Mouse (Mus musculus) myocyte (in vitro differentiated cells): ENCODE results near the gene Anks1b. TPM values are rescaled to one million over a fixed set of nuclear protein-coding genes. Genes with fewer than 3 reads are reported as not detected.

Experiments
- H3K27me3 ChIP-seq: one replicate; pipeline ENCODE4 v1.6.1; 2011; ENCODE audit not compliant: control insufficient read depth, insufficient read depth, insufficient read length
- H3K36me3 ChIP-seq: one replicate; pipeline ENCODE4 v1.6.1; 2011; ENCODE audit not compliant: control insufficient read depth, insufficient read depth
- H3K4me2 ChIP-seq: one replicate; pipeline ENCODE4 v1.6.1; 2011; ENCODE audit warnings: low read depth, control low read depth
- H3K4me3 ChIP-seq: one replicate; pipeline ENCODE4 v1.5.1; 2011; ENCODE audit warnings: mild to moderate bottlenecking, control low read depth, moderate library complexity
- H3K79me2 ChIP-seq: one replicate; pipeline ENCODE4 v1.6.1; 2011; ENCODE audit not compliant: control insufficient read depth, insufficient read depth
- H3ac ChIP-seq: one replicate; pipeline ENCODE4 v1.6.1; 2011; ENCODE audit not compliant: control insufficient read depth, insufficient read length
- CEBPB ChIP-seq: IDR thresholded peaks from 2 replicates; pipeline ENCODE4 v1.6.1; 2011; ENCODE audit warnings: mild to moderate bottlenecking, moderate library complexity; ENCODE audit not compliant: poor library complexity, insufficient read depth, severe bottlenecking
- E2F4 ChIP-seq: IDR thresholded peaks from one replicate; pipeline ENCODE4 v1.6.1; 2011; ENCODE audit warnings: mild to moderate bottlenecking, control low read depth, moderate library complexity; ENCODE audit not compliant: insufficient read depth
- MAX ChIP-seq: IDR thresholded peaks from one replicate; pipeline ENCODE4 v1.6.1; 2011; ENCODE audit warnings: low read depth, mild to moderate bottlenecking, control low read depth
- MYOD1 ChIP-seq, 3 experiments: IDR thresholded peaks; one replicate each; pipeline ENCODE4 v1.6.1; 2011; ENCODE audit warnings: control low read depth in 2 of 3, low read depth in 2 of 3, mild to moderate bottlenecking in 2 of 3, moderate library complexity in 1 of 3; ENCODE audit not compliant: insufficient read length in 2 of 3, control insufficient read depth in 1 of 3
- MYOG ChIP-seq, 3 experiments: IDR thresholded peaks; one replicate each; pipeline ENCODE4 v1.6.1; 2011; ENCODE audit warnings: control low read depth in 2 of 3, low read depth in 2 of 3, mild to moderate bottlenecking in 2 of 3; ENCODE audit not compliant: insufficient read length in 2 of 3, control insufficient read depth in 1 of 3, insufficient read depth in 1 of 3
- POLR2A ChIP-seq: IDR thresholded peaks from one replicate; pipeline ENCODE4 v1.6.1; 2011; ENCODE audit warnings: low read depth, mild to moderate bottlenecking, control low read depth, moderate library complexity; ENCODE audit not compliant: insufficient read length
- POLR2AphosphoS2 ChIP-seq: IDR thresholded peaks from one replicate; pipeline ENCODE4 v1.6.1; 2011; ENCODE audit warnings: low read depth, control low read depth; ENCODE audit not compliant: insufficient read length
- REST ChIP-seq: IDR thresholded peaks from one replicate; pipeline ENCODE4 v1.6.1; 2011; ENCODE audit warnings: mild to moderate bottlenecking, control low read depth, moderate library complexity; ENCODE audit not compliant: insufficient read depth, insufficient read length
- SRF ChIP-seq: IDR thresholded peaks from one replicate; pipeline ENCODE4 v1.6.1; 2011; ENCODE audit warnings: low read depth; ENCODE audit not compliant: control insufficient read depth, insufficient read length
- TCF12 ChIP-seq: IDR thresholded peaks from one replicate; pipeline ENCODE4 v1.6.1; 2011; ENCODE audit warnings: mild to moderate bottlenecking, control low read depth; ENCODE audit not compliant: poor library complexity, insufficient read depth, severe bottlenecking
- TCF3 ChIP-seq: IDR thresholded peaks from one replicate; pipeline ENCODE4 v1.6.1; 2011; ENCODE audit warnings: low read depth, control low read depth; ENCODE audit not compliant: insufficient read length
- USF1 ChIP-seq: IDR thresholded peaks from one replicate; pipeline ENCODE4 v1.6.1; 2011; ENCODE audit warnings: low read depth, mild to moderate bottlenecking, control low read depth, moderate library complexity
- polyA plus RNA-seq: library from polyadenylated mRNA; unstranded; fragments of >200 nt; fragmentation: generic; extraction: Trizol; gene quantifications from one replicate; pipeline ENCODE4 v1.2.1, GENCODE M21; 2012; ENCODE audit warnings: missing spikeins

Gene Anks1b
- polyA plus RNA-seq, 1 experiment = 0.13 TPM

- TF ChIP-seq MYOG (IDR thresholded peaks at IDR 0.05; ENCODE audit: control insufficient read depth in 1 of 3, insufficient read depth in 1 of 3, insufficient read length in 2 of 3, low read depth in 2 of 3) (no peak), REST (no peak), TCF3 (no peak), CEBPB (no peak), MYOD1 (IDR thresholded peaks at IDR 0.05; ENCODE audit: control insufficient read depth in 1 of 3, insufficient read length in 2 of 3, low read depth in 2 of 3) (no peak), MAX (no peak), SRF (no peak), POLR2A (no peak), USF1 (no peak), POLR2AphosphoS2 (no peak), E2F4 (no peak), TCF12 (no peak)
- no peak overlapping the region for H3ac ChIP-seq
- H3K79me2 ChIP-seq = no peaks in the 10 kb centered on the region
- no peak overlapping the region for H3K4me3 ChIP-seq
- H3K4me2 ChIP-seq = no peak overlapping the region
- no peaks in the 10 kb centered on the region for H3K27me3 ChIP-seq
- H3K36me3 ChIP-seq = no peaks in the 10 kb centered on the region
These were observed 801.1 kb downstream of the Anks1b start for GRCm38 (mm10) chr10:90674362-90674761.

- Histone ChIP-seq H3K4me3 (no peak overlapping the region), H3K79me2 (no peaks in the 10 kb centered on the region), H3K27me3 (no peaks in the 10 kb centered on the region), H3K4me2 (no peak overlapping the region), H3ac (no peak overlapping the region), H3K36me3 (no peaks in the 10 kb centered on the region)
- TF ChIP-seq TCF12 = no peak
- no peak for TF ChIP-seq POLR2AphosphoS2
- TF ChIP-seq POLR2A = no peak
- TF ChIP-seq MYOD1 (IDR thresholded peaks at IDR 0.05; ENCODE audit: control insufficient read depth in 1 of 3, insufficient read length in 2 of 3, low read depth in 2 of 3) = no peak
- no peak for TF ChIP-seq REST
- TF ChIP-seq SRF = no peak
- TF ChIP-seq USF1 = no peak
- no peak for TF ChIP-seq CEBPB
- TF ChIP-seq MAX = no peak
- TF ChIP-seq E2F4 = no peak
- TF ChIP-seq MYOG (IDR thresholded peaks at IDR 0.05; ENCODE audit: control insufficient read depth in 1 of 3, insufficient read depth in 1 of 3, insufficient read length in 2 of 3, low read depth in 2 of 3) = no peak
These were observed 804.1 kb downstream of the Anks1b start for GRCm38 (mm10) chr10:90677421-90677820.

- no peak overlapping the region for H3K4me3 ChIP-seq
- H3ac ChIP-seq = no peak overlapping the region
- H3K4me2 ChIP-seq = no peak overlapping the region
- H3K79me2 ChIP-seq = no peaks in the 10 kb centered on the region
- no peaks in the 10 kb centered on the region for H3K36me3 ChIP-seq
- no peak for TF ChIP-seq REST
- no peak for TF ChIP-seq POLR2A
- no peak for TF ChIP-seq SRF
- TF ChIP-seq E2F4 = no peak
- TF ChIP-seq POLR2AphosphoS2 = no peak
- no peak for TF ChIP-seq USF1
- no peak for TF ChIP-seq MYOD1 (IDR thresholded peaks at IDR 0.05; ENCODE audit: control insufficient read depth in 1 of 3, insufficient read length in 2 of 3, low read depth in 2 of 3)
- no peak for TF ChIP-seq TCF3
- no peaks in the 10 kb centered on the region for H3K27me3 ChIP-seq
These were observed 806.6 kb downstream of the Anks1b start for GRCm38 (mm10) chr10:90679713-90680470.

GRCm38 (mm10) chr10:90683813-90684212 lies 810.5 kb downstream of the Anks1b start:
- TF ChIP-seq TCF3 (no peak), MYOD1 (IDR thresholded peaks at IDR 0.05; ENCODE audit: control insufficient read depth in 1 of 3, insufficient read length in 2 of 3, low read depth in 2 of 3) (no peak), USF1 (no peak), MAX (no peak)
- Histone ChIP-seq H3K4me3 (no peak overlapping the region), H3K27me3 (no peaks in the 10 kb centered on the region), H3ac (no peak overlapping the region), H3K79me2 (no peaks in the 10 kb centered on the region), H3K36me3 (no peaks in the 10 kb centered on the region), H3K4me2 (no peak overlapping the region)

- H3K4me3 ChIP-seq = no peak overlapping the region
- H3K4me2 ChIP-seq = no peak overlapping the region
- no peaks in the 10 kb centered on the region for H3K27me3 ChIP-seq
- H3ac ChIP-seq = no peak overlapping the region
- H3K36me3 ChIP-seq = no peaks in the 10 kb centered on the region
- no peaks in the 10 kb centered on the region for H3K79me2 ChIP-seq
- no peak for TF ChIP-seq POLR2A
- no peak for TF ChIP-seq USF1
- no peak for TF ChIP-seq TCF12
- TF ChIP-seq MAX = no peak
- no peak for TF ChIP-seq SRF
- TF ChIP-seq REST = no peak
- no peak for TF ChIP-seq CEBPB
- TF ChIP-seq E2F4 = no peak
- TF ChIP-seq POLR2AphosphoS2 = no peak
- TF ChIP-seq MYOG (IDR thresholded peaks at IDR 0.05; ENCODE audit: control insufficient read depth in 1 of 3, insufficient read depth in 1 of 3, insufficient read length in 2 of 3, low read depth in 2 of 3) = no peak
- no peak for TF ChIP-seq TCF3
- TF ChIP-seq MYOD1 (IDR thresholded peaks at IDR 0.05; ENCODE audit: control insufficient read depth in 1 of 3, insufficient read length in 2 of 3, low read depth in 2 of 3) = no peak
These were observed 812.1 kb downstream of the Anks1b start for GRCm38 (mm10) chr10:90685367-90685766.
